Mouse (Mus musculus): ENCODE data around the gene Grm7. TPM values are rescaled to one million over a fixed set of nuclear protein-coding genes. Genes with fewer than 3 reads are reported as not detected.
A peak's percentile ranks its signal among the peaks of the same experiment; 100 is the strongest.

The Grm7 gene
- polyA plus RNA-seq, 1 experiment = 0.69 TPM

- H3K27me3 ChIP-seq (replicated peaks; ENCODE audit: control insufficient read depth, insufficient read depth, low read length) = no peaks in the 10 kb centered on the region
- no peaks in the 10 kb centered on the region for H3K4me1 ChIP-seq (ENCODE audit: control insufficient read depth, insufficient read depth, low read length)
- WGBS = 76% methylated on average over 1 of the region's 1 CpGs
- no peak overlapping the region for H3K27ac ChIP-seq (ENCODE audit: insufficient read depth, low read depth, low read length)
- no peaks in the 10 kb centered on the region for H3K36me3 ChIP-seq (ENCODE audit: control insufficient read depth, insufficient read depth, low read length)
- no peak for TF ChIP-seq POLR2A (IDR thresholded peaks at IDR 0.05; ENCODE audit: low read depth, low read length)
- TF ChIP-seq CTCF (conservative IDR thresholded peaks at IDR 0.05; ENCODE audit: insufficient read depth, insufficient read length, low read depth, low read length) = no peak
- no peak overlapping the region for H3K4me3 ChIP-seq (ENCODE audit: insufficient read depth, low read depth, low read length)
- DNase-seq = no peak
Observed at GRCm38 (mm10) chr6:111521229-111521628, 875.8 kb downstream of the Grm7 start.

DNA sequence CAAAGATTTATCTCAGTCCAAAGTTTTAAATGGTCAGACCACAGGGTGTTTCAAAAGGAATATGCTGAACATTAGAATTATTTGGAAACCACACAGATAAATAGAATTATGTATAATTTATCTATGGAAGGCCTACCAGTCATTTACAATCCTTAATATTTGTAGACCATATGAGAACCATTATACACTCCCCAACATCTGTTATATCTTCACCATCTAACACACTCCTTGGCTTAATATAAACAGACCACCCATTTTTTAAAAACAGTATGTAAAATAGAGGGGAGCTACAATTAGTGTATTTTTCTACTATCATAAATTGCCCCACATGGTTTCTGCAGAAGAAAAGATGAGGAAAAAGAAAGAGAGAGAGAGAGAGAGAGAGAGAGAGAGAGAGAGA is 876.7 kb downstream of the Grm7 start:
- H3K27me3 ChIP-seq (replicated peaks; ENCODE audit: control insufficient read depth, insufficient read depth, low read length) = no peaks in the 10 kb centered on the region
- DNase-seq = no peak

DNA sequence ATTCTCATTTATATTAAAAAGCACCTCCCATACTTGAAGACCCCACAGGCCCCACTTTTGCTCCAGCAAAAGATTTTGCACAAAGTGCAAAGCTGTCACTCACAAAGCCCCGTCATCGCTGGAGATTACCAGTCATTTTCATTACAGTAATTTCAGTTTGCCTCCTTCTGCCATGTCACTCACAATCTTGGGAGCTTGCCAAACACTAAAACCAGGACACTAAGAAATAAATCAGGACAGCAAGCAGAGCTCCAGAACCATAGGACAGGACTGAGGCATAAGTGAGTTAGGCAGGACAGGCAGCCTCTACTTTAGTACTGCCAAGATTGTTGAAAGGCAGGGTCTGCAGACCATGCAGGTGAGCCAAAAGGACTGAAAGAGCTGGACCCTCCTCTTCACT is 884.6 kb downstream of the Grm7 start:
- no peak for TF ChIP-seq CTCF (conservative IDR thresholded peaks at IDR 0.05; ENCODE audit: insufficient read depth, insufficient read length, low read depth, low read length)
- TF ChIP-seq POLR2A (IDR thresholded peaks at IDR 0.05; ENCODE audit: low read depth, low read length) = no peak

More for the DNA sequence above, 876.7 kb downstream of the Grm7 start:
- Histone ChIP-seq H3K36me3 (ENCODE audit: control insufficient read depth, insufficient read depth, low read length) (no peaks in the 10 kb centered on the region), H3K4me3 (ENCODE audit: insufficient read depth, low read depth, low read length) (no peak overlapping the region), H3K4me1 (ENCODE audit: control insufficient read depth, insufficient read depth, low read length) (no peaks in the 10 kb centered on the region), H3K27ac (ENCODE audit: insufficient read depth, low read depth, low read length) (no peak overlapping the region)
- no peak for TF ChIP-seq CTCF (conservative IDR thresholded peaks at IDR 0.05; ENCODE audit: insufficient read depth, insufficient read length, low read depth, low read length)
- TF ChIP-seq POLR2A (IDR thresholded peaks at IDR 0.05; ENCODE audit: low read depth, low read length) = no peak

GRCm38 (mm10) chr6:111558588-111558987 is 913.2 kb downstream of the Grm7 start:
- Histone ChIP-seq H3K27me3 (replicated peaks; ENCODE audit: control insufficient read depth, insufficient read depth, low read length) (no peaks in the 10 kb centered on the region), H3K27ac (ENCODE audit: insufficient read depth, low read depth, low read length) (no peak overlapping the region), H3K4me3 (ENCODE audit: insufficient read depth, low read depth, low read length) (no peak overlapping the region), H3K36me3 (ENCODE audit: control insufficient read depth, insufficient read depth, low read length) (no peaks in the 10 kb centered on the region), H3K4me1 (ENCODE audit: control insufficient read depth, insufficient read depth, low read length) (no peaks in the 10 kb centered on the region)
- 87% methylated on average over 1 of the region's 1 CpGs for WGBS
- TF ChIP-seq POLR2A (IDR thresholded peaks at IDR 0.05; ENCODE audit: low read depth, low read length) = no peak
- no peak for TF ChIP-seq CTCF (conservative IDR thresholded peaks at IDR 0.05; ENCODE audit: insufficient read depth, insufficient read length, low read depth, low read length)
- no peak for DNase-seq

More for the DNA sequence above, 884.6 kb downstream of the Grm7 start:
- Histone ChIP-seq H3K27ac (ENCODE audit: insufficient read depth, low read depth, low read length) (no peak overlapping the region), H3K27me3 (replicated peaks; ENCODE audit: control insufficient read depth, insufficient read depth, low read length) (no peaks in the 10 kb centered on the region), H3K4me1 (ENCODE audit: control insufficient read depth, insufficient read depth, low read length) (no peaks in the 10 kb centered on the region), H3K4me3 (ENCODE audit: insufficient read depth, low read depth, low read length) (no peak overlapping the region), H3K36me3 (ENCODE audit: control insufficient read depth, insufficient read depth, low read length) (no peaks in the 10 kb centered on the region)
- no peak for DNase-seq
- 85% methylated on average over 2 of the region's 2 CpGs for WGBS

GRCm38 (mm10) chr6:111559459-111559858 is 914.1 kb downstream of the Grm7 start:
- TF ChIP-seq POLR2A (IDR thresholded peaks at IDR 0.05; ENCODE audit: low read depth, low read length) = no peak
- TF ChIP-seq CTCF (conservative IDR thresholded peaks at IDR 0.05; ENCODE audit: insufficient read depth, insufficient read length, low read depth, low read length) = 0 out of 2 replicates have a peak, but pooled peaks have one; percentile 27
- Histone ChIP-seq H3K4me1 (ENCODE audit: control insufficient read depth, insufficient read depth, low read length) (no peaks in the 10 kb centered on the region), H3K4me3 (ENCODE audit: insufficient read depth, low read depth, low read length) (no peak overlapping the region), H3K36me3 (ENCODE audit: control insufficient read depth, insufficient read depth, low read length) (no peaks in the 10 kb centered on the region), H3K27me3 (replicated peaks; ENCODE audit: control insufficient read depth, insufficient read depth, low read length) (no peaks in the 10 kb centered on the region), H3K27ac (ENCODE audit: insufficient read depth, low read depth, low read length) (no peak overlapping the region)
- WGBS = 72% methylated on average over 3 of the region's 3 CpGs
- DNase-seq = no peak

DNA sequence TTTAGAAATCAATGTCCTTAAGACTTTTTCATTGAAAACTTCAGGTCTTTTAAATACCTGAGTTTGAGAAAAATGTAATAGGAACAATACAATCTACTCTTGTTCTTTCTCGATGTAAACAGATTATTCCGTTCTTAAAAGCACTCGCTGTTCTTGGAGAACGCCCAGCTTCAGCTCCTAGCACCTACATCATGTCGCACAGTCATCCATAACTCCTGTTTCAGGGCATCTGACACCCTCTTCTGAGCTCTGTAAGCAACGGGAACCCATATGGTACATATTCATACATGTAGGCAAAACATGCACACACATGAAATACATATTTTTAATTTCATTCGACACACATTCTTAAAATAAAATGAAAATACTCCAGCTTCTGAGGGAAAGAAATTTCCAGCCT is 916.0 kb downstream of the Grm7 start:
- H3K27ac ChIP-seq (ENCODE audit: insufficient read depth, low read depth, low read length) = no peak overlapping the region
- H3K36me3 ChIP-seq (ENCODE audit: control insufficient read depth, insufficient read depth, low read length) = no peaks in the 10 kb centered on the region
- H3K27me3 ChIP-seq (replicated peaks; ENCODE audit: control insufficient read depth, insufficient read depth, low read length) = no peaks in the 10 kb centered on the region
- TF ChIP-seq POLR2A (IDR thresholded peaks at IDR 0.05; ENCODE audit: low read depth, low read length) (no peak), CTCF (conservative IDR thresholded peaks at IDR 0.05; ENCODE audit: insufficient read depth, insufficient read length, low read depth, low read length) (no peak)
- H3K4me1 ChIP-seq (ENCODE audit: control insufficient read depth, insufficient read depth, low read length) = no peaks in the 10 kb centered on the region
- H3K4me3 ChIP-seq (ENCODE audit: insufficient read depth, low read depth, low read length) = no peak overlapping the region
- WGBS = 86% methylated on average over 7 of the region's 7 CpGs
- no peak for DNase-seq

GRCm38 (mm10) chr6:111571471-111572088 is 926.2 kb downstream of the Grm7 start:
- TF ChIP-seq CTCF (conservative IDR thresholded peaks at IDR 0.05; ENCODE audit: insufficient read depth, insufficient read length, low read depth, low read length) (no peak), POLR2A (IDR thresholded peaks at IDR 0.05; ENCODE audit: low read depth, low read length) (no peak)
- Histone ChIP-seq H3K4me1 (ENCODE audit: control insufficient read depth, insufficient read depth, low read length) (no peaks in the 10 kb centered on the region), H3K27ac (ENCODE audit: insufficient read depth, low read depth, low read length) (no peak overlapping the region), H3K4me3 (ENCODE audit: insufficient read depth, low read depth, low read length) (no peak overlapping the region), H3K36me3 (ENCODE audit: control insufficient read depth, insufficient read depth, low read length) (no peaks in the 10 kb centered on the region), H3K27me3 (replicated peaks; ENCODE audit: control insufficient read depth, insufficient read depth, low read length) (no peaks in the 10 kb centered on the region)
- no peak for DNase-seq
- 70% methylated on average over 4 of the region's 4 CpGs for WGBS
